Mouse (Mus musculus) heart, embryonic 16.5 days (tissue): ENCODE data around the gene Pdcd11. TPM values are rescaled to one million over a fixed set of nuclear protein-coding genes. Genes with fewer than 3 reads are reported as not detected.

Experiments used
- ATAC-seq: fragments of 200-750 bp; cut with Nextera tagmentation; replicated peaks from 2 replicates; pipeline ENCODE4 v1.8.0; 2017; ENCODE audit warnings: moderate number of reproducible peaks; ENCODE audit not compliant: insufficient read depth, low FRiP score; ENCODE audit errors: extremely low read depth
- H3K27ac ChIP-seq: fragments of 300-500 bp; sonication (generic); 2 replicates; pipeline ENCODE4 v1.5.1; 2014; ENCODE audit warnings: mild to moderate bottlenecking, low read length, control low read depth, moderate library complexity
- H3K27me3 ChIP-seq: fragments of 300-500 bp; sonication (generic); 2 replicates; pipeline ENCODE4 v1.6.1; 2014; ENCODE audit warnings: low read length, mixed read lengths; ENCODE audit not compliant: control insufficient read depth, insufficient read depth
- H3K36me3 ChIP-seq: fragments of 300-500 bp; sonication (generic); 2 replicates; pipeline ENCODE4 v1.6.1; 2014; ENCODE audit not compliant: control insufficient read depth, insufficient read depth
- H3K4me1 ChIP-seq: fragments of 300-500 bp; sonication (generic); 2 replicates; pipeline ENCODE4 v1.6.1; 2014; ENCODE audit warnings: low read length, mixed read lengths; ENCODE audit not compliant: control insufficient read depth, insufficient read depth
- H3K4me2 ChIP-seq: fragments of 300-500 bp; sonication (generic); 2 replicates; pipeline ENCODE4 v1.6.1; 2014; ENCODE audit warnings: low read depth, mild to moderate bottlenecking, control low read depth, low read length
- H3K4me3 ChIP-seq: fragments of 300-500 bp; sonication (generic); 2 replicates; pipeline ENCODE4 v1.5.1; 2014; ENCODE audit warnings: mild to moderate bottlenecking, control low read depth, low read length
- H3K9ac ChIP-seq: fragments of 300-500 bp; sonication (generic); 2 replicates; pipeline ENCODE4 v1.6.1; 2014; ENCODE audit warnings: low read length, control low read depth
- H3K9me3 ChIP-seq: fragments of 300-500 bp; sonication (generic); replicated peaks from 2 replicates; pipeline ENCODE4 v1.6.1; 2016; ENCODE audit warnings: low read length; ENCODE audit not compliant: control insufficient read depth
- WGBS: fragments of 180-500 bp; shearing (Covaris S2); extraction: QIAGEN DNeasy Blood & Tissue Kit; methylation state at CpG from one replicate; pipeline ENCODE4 v1.1.7; 2014; 5-methylcytosine and 5-hydroxymethylcytosine counted together
- polyA plus RNA-seq: library from polyadenylated mRNA; unstranded; fragments of >200 nt; fragmentation: Nextera tagmentation; extraction: Ambion mirVana; gene quantifications from 2 replicates; pipeline ENCODE4 v1.2.1, GENCODE M21; 2015

Gene Pdcd11
- polyA plus RNA-seq, 1 experiment from 2014 or later, result 5.0 TPM

DNA sequence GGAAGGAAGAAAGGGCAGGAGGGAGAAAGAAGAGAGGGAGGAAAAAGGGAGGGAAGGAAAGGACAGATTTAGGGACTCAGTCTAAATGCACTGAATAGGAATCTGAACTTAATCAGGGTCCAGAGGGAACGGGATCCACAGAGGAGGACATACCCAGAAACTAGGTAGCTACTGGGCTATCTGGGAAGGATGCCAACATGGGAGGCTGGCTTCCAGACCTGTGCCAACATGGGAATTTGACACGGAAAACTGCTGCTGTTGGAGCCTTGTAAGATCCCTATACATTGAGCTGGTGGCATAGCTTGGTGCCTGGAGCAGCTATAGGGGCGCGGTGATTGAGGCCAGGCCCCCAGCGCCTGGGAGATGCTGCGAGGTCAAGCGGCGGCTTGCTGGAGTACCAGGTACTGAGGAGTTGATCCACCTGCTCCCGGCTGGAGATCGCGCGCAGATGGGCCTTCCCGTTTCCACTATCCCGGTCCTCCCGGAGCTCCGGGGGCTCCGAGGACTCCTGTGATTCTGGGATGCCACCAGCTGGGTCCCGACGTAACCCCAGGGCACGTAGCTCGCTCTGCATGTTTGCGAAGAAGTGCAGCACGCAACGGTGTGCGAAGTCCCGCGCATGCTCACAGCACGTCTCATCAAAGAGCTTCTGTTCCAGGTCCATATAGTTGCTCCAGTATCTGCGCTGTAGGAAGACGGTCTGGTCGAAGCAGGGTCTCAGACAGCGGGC is 60.9 kb downstream of the Pdcd11 start:
- Histone ChIP-seq H3K27ac (no peak overlapping the region), H3K9me3 (no peaks in the 10 kb centered on the region), H3K4me3 (peak overlapping the region; percentile 33), H3K36me3 (no peaks in the 10 kb centered on the region), H3K4me1 (peaks cover 3% of the 10 kb centered on the region; the same call in 1 of the 2 replicates), H3K9ac (peak overlapping the region; percentile 50; the same call in 1 of the 2 replicates), H3K4me2 (peak overlapping the region; percentile 60), H3K27me3 (0 out of 2 replicates have a peak, but pooled peaks cover 2% of the 10 kb centered on the region)
- 23% methylated on average over 32 of the region's 32 CpGs for WGBS
- no peak for ATAC-seq

DNA sequence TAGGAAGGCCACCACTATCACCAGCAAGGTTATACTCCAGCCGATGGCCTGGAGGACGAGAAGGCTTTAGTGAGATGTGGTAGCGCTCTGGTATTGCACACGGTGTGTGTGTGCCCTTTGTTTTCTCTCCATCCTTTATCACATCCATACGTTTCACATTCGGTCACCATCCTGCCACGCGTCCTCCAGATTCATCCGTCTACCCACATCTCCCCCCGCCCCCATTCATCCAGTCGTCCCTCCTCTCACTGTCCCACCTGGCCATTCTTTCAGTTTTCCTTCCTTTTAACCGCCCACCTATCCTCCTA is 61.4 kb downstream of the Pdcd11 start:
- Histone ChIP-seq H3K27ac (no peak overlapping the region), H3K4me3 (peak overlapping the region; percentile 33; the same call in 1 of the 2 replicates), H3K4me2 (peak overlapping the region; percentile 60), H3K9me3 (no peaks in the 10 kb centered on the region), H3K36me3 (no peaks in the 10 kb centered on the region), H3K4me1 (peaks cover 3% of the 10 kb centered on the region; the same call in 1 of the 2 replicates), H3K27me3 (0 out of 2 replicates have a peak, but pooled peaks cover 2% of the 10 kb centered on the region), H3K9ac (no peak overlapping the region)
- ATAC-seq, result no peak
- 63% methylated on average over 12 of the region's 12 CpGs for WGBS

DNA sequence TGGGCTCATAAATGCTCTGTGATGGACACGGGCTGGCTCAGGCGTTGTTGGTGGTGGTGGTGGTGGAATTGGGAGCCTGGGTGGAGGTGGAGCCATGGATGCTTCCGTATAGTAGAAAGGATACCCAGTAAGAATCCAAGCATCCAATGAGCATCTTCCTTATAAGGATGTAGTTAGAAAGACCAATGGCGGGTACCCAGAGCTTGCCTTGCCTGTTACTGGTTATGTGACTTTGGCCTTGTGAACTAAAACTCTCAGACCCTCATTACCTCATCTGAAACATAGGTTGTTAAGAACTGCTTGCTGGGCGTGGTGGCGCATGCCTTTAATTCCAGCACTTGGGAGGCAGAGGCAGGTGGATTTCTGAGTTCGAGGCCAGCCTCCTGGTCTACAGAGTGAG is 63.2 kb downstream of the Pdcd11 start:
- no peak overlapping the region for H3K27ac ChIP-seq
- H3K9me3 ChIP-seq, result no peaks in the 10 kb centered on the region
- no peak overlapping the region for H3K9ac ChIP-seq
- no peak overlapping the region for H3K4me3 ChIP-seq
- 0 out of 2 replicates have a peak, but pooled peaks cover 2% of the 10 kb centered on the region for H3K27me3 ChIP-seq
- H3K4me2 ChIP-seq, result no peak overlapping the region
- ATAC-seq, result no peak
- 90% methylated on average over 7 of the region's 7 CpGs for WGBS
- peaks cover 3% of the 10 kb centered on the region; the same call in 1 of the 2 replicates for H3K4me1 ChIP-seq
- H3K36me3 ChIP-seq, result no peaks in the 10 kb centered on the region

DNA sequence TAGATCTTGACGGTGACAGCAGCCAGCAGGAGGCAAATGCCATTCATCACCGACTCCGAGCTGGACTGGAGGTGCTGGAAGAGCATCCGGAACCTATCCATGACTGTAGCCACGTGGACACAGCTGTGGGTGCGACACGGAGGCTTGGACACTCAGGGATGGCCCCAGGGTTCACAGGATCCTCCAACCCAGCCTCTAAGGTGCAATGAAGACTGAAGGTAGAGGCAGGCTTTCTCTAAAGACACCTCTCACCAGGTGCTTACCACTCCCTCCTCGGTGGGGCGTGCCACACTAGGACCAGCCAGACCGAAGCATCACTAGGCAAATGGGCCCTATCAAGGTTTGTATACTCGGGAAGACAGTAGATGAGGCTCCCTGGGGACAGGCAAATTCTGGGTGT is 67.1 kb downstream of the Pdcd11 start, which contains the start of gene Calhm3:
Calhm3 (minus strand) TSS at position 101 of the 400 bp plus-strand sequence.
- WGBS, result 78% methylated on average over 11 of the region's 11 CpGs
- H3K27ac ChIP-seq, result no peak within 1 kb of the TSS
- ATAC-seq, result no peak
- H3K4me1 ChIP-seq, result no peaks in the 10 kb centered on the region
- H3K9me3 ChIP-seq, result no peaks in the 10 kb centered on the region
- H3K27me3 ChIP-seq, result no peaks in the 10 kb centered on the region
- no peak within 1 kb of the TSS for H3K4me3 ChIP-seq
- H3K4me2 ChIP-seq, result no peak within 1 kb of the TSS
- no peaks in the 10 kb centered on the region for H3K36me3 ChIP-seq
- H3K9ac ChIP-seq, result no peak within 1 kb of the TSS

DNA sequence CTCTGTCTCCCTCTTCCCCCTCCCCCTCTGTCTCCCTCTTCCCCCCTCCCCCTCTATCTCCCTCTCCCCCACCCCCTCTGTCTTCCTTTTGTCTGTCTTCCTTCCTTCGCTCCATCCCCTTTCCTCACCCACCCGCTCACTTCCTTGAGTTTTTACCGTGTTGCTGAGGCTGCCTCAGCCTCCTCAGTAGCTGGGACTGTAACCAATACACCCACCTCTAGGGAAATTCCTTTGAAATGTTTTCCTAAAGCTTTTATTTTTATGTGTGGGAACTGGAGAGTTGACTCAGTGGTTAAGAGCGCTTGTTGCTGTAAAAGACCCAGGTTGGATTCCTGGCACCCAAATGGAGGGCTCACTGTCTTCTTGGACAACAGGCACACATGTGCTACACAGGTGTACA is 71.1 kb downstream of the Pdcd11 start:
- Histone ChIP-seq H3K4me3 (no peak overlapping the region), H3K27ac (no peak overlapping the region), H3K4me2 (no peak overlapping the region), H3K4me1 (no peaks in the 10 kb centered on the region), H3K9ac (no peak overlapping the region), H3K36me3 (no peaks in the 10 kb centered on the region), H3K27me3 (no peaks in the 10 kb centered on the region), H3K9me3 (no peaks in the 10 kb centered on the region)
- no peak for ATAC-seq
- 71% methylated on average over 4 of the region's 4 CpGs for WGBS

DNA sequence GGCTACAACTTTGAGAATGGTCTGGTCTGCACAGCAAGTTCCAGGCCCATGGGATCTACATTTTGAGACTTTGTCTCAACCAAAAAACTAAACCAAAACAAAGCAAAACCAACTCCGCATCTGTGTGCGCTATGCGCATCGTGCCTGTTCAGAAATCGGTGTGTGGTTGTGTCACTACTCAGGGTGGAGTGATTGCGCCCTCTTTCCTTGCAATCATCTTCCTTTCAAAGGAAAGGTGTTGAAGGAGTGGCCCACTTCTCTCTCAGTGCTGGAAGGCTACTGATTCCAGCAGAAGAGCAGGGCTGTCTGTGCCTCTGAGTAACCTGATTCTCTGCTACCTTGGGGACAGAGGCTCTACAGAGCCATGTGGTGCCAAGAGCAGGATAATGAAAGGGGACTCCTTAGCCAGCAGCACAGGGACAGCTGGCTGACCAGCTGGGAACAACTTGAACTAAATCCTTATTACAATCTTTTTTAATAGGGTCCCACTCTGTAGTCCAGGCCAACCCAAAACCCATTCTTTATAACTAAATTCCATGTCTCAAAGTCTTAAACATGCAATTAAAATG is 72.7 kb downstream of the Pdcd11 start:
- Histone ChIP-seq H3K27ac (no peak overlapping the region), H3K27me3 (no peaks in the 10 kb centered on the region), H3K9me3 (no peaks in the 10 kb centered on the region), H3K4me2 (no peak overlapping the region), H3K9ac (no peak overlapping the region), H3K36me3 (no peaks in the 10 kb centered on the region), H3K4me1 (no peaks in the 10 kb centered on the region), H3K4me3 (no peak overlapping the region)
- ATAC-seq, result no peak
- WGBS, result 87% methylated on average over 6 of the region's 6 CpGs

DNA sequence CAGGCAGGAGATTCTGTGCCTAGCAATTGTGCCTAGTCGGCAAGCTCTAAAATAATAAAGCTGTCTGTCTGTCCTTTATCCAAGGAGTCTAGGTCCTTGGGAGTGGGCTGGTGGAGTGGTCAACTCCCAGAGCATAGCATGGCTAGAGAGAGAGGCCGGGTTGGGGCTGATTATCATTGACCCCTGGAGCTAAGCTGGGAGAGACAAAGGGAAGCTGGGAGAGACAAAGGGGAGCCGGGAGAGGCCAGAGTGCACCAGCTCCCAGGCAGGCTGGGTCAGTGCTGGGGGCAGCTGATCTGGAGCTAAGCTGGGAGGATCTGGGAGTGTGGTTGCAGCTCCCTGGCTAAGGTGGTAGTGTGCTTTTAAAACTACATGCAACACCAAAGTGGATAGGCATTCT is 76.2 kb downstream of the Pdcd11 start:
- Histone ChIP-seq H3K9me3 (no peaks in the 10 kb centered on the region), H3K9ac (no peak overlapping the region), H3K27ac (no peak overlapping the region), H3K4me1 (peaks cover 4% of the 10 kb centered on the region; the same call in 1 of the 2 replicates), H3K4me3 (no peak overlapping the region), H3K27me3 (no peaks in the 10 kb centered on the region), H3K4me2 (no peak overlapping the region), H3K36me3 (no peaks in the 10 kb centered on the region)
- WGBS, result 42% methylated on average over 3 of the region's 3 CpGs
- ATAC-seq, result no peak

DNA sequence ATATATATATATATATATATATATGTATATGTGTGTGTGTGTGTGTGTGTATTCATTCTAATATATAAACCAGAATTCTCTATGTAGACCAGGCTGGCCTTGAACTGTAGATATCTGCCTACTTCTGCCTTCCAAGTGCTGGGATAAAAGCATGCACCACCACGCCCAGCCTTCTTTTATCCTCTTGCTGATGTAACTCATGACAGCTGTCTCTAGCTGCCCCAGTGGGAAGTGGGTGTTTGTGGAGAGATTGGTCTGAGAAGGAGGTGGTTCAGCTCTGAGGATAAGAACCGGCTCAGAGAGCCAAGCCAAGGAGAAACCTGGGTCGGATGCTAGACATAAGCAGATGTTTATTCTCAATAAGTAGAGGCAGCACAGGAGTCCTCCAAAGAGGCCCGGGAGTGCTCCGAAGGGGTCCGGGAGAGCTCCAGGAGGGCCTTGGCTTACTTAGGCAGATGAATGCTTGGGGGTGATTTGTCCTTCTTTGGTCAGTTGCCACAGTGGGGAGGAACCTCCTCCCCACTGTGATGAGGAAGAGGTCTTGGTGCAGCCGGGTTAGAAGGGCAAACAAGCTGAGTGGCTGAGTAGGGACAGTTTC is 77.1 kb downstream of the Pdcd11 start:
- Histone ChIP-seq H3K27me3 (0 out of 2 replicates have a peak, but pooled peaks cover 3% of the 10 kb centered on the region), H3K9me3 (no peaks in the 10 kb centered on the region), H3K4me2 (peak overlapping the region; percentile 58), H3K4me1 (peaks cover 4% of the 10 kb centered on the region; the same call in 1 of the 2 replicates), H3K27ac (no peak overlapping the region), H3K9ac (no peak overlapping the region), H3K36me3 (no peaks in the 10 kb centered on the region), H3K4me3 (no peak overlapping the region)
- 45% methylated on average over 7 of the region's 7 CpGs for WGBS
- ATAC-seq, result no peak

DNA sequence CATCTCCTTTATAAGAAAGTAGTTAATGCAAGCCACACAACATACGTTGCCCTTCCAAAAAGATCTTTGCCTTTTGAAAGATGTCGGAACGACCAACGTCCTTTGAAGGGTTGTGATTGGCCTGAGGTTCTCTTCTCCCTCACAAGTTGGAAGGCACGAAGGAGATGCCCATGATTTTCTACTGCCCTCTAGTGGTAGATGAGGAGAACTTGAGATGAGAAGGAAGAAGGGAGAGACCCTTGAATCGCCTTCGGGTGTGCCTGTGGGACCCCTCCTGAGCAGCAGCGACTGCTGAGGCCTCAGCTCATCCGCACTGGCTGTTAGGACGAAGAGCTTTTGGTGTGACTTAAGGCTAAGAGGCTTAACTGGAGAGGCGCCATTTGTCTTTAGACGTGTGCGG is 77.7 kb downstream of the Pdcd11 start:
- Histone ChIP-seq H3K27ac (no peak overlapping the region), H3K9ac (peak overlapping the region; percentile 39), H3K36me3 (no peaks in the 10 kb centered on the region), H3K4me1 (peaks cover 4% of the 10 kb centered on the region; the same call in 1 of the 2 replicates), H3K9me3 (no peaks in the 10 kb centered on the region), H3K4me3 (peak overlapping the region; percentile 31), H3K27me3 (peaks cover 7% of the 10 kb centered on the region; the same call in 1 of the 2 replicates), H3K4me2 (peak overlapping the region; percentile 58)
- 6% methylated on average over 13 of the region's 13 CpGs for WGBS
- ATAC-seq, result peak; percentile 45; the same call in 1 of the 2 replicates
